Mouse (Mus musculus) heart, embryonic 15.5 days (tissue): Measurements from ENCODE around the gene Cbr2. TPM values are rescaled to one million over a fixed set of nuclear protein-coding genes. Genes with fewer than 3 reads are reported as not detected.
"Not testable (repeated sequence)": the region's sequence is repeated elsewhere in the genome, so short reads cannot be mapped to it uniquely, and the experiment has no call there.

Experiments used
- ATAC-seq: fragments of 200-750 bp; cut with Nextera tagmentation; replicated peaks from 2 replicates; pipeline ENCODE4 v1.8.0; 2017; ENCODE audit warnings: low read depth, moderate TSS enrichment; ENCODE audit not compliant: insufficient number of reproducible peaks, insufficient read depth, low FRiP score
- H3K27ac ChIP-seq: fragments of 300-500 bp; sonication (generic); 2 replicates; pipeline ENCODE4 v1.5.1; 2015; ENCODE audit warnings: mild to moderate bottlenecking, inconsistent platforms
- H3K27me3 ChIP-seq: fragments of 300-500 bp; sonication (generic); 2 replicates; pipeline ENCODE4 v1.6.1; 2015; ENCODE audit warnings: inconsistent platforms
- H3K36me3 ChIP-seq: fragments of 300-500 bp; sonication (generic); 2 replicates; pipeline ENCODE4 v1.6.1; 2015; ENCODE audit warnings: mild to moderate bottlenecking, inconsistent platforms
- H3K4me1 ChIP-seq: fragments of 300-500 bp; sonication (generic); replicated peaks from 2 replicates; pipeline ENCODE4 v1.6.1; 2015; ENCODE audit warnings: inconsistent platforms
- H3K4me2 ChIP-seq: fragments of 300-500 bp; sonication (generic); 2 replicates; pipeline ENCODE4 v1.6.1; 2015; ENCODE audit warnings: inconsistent platforms, mild to moderate bottlenecking, moderate library complexity
- H3K4me3 ChIP-seq: fragments of 300-500 bp; sonication (generic); 2 replicates; pipeline ENCODE4 v1.5.1; 2015; ENCODE audit warnings: mild to moderate bottlenecking, inconsistent platforms
- H3K9ac ChIP-seq: fragments of 300-500 bp; sonication (generic); 2 replicates; pipeline ENCODE4 v1.6.1; 2015; ENCODE audit warnings: mild to moderate bottlenecking, inconsistent platforms
- H3K9me3 ChIP-seq: fragments of 300-500 bp; sonication (generic); replicated peaks from 2 replicates; pipeline ENCODE4 v1.6.1; 2016; ENCODE audit warnings: inconsistent platforms
- WGBS: fragments of 180-500 bp; shearing (Covaris S2); methylation state at CpG from one replicate; pipeline ENCODE4 v1.1.7; 2015; ENCODE audit warnings: mixed read lengths; 5-methylcytosine and 5-hydroxymethylcytosine counted together
- polyA plus RNA-seq: library from polyadenylated mRNA; unstranded; fragments of >200 nt; fragmentation: Nextera tagmentation; extraction: Ambion mirVana; gene quantifications from 2 replicates; pipeline ENCODE4 v1.2.1, GENCODE M21; 2015

Gene Cbr2
- 11.4 and 46.0 TPM in 2 replicates for polyA plus RNA-seq

GRCm38 (mm10) chr11:120731858-120732680, at the start of gene Cbr2:
Gene Cbr2, minus strand, starts transcription at chr11:120732114.
- WGBS, result 58% methylated on average over 12 of the region's 12 CpGs
- peaks cover 6% of the 10 kb centered on the region for H3K4me1 ChIP-seq
- no peak within 1 kb of the TSS for H3K4me2 ChIP-seq
- H3K4me3 ChIP-seq, result no peak within 1 kb of the TSS
- ATAC-seq, result no peak
- H3K9me3 ChIP-seq, result no peaks in the 10 kb centered on the region
- H3K27me3 ChIP-seq, result peaks cover 20% of the 10 kb centered on the region; the same call in 1 of the 2 replicates
- H3K27ac ChIP-seq, result peak within 1 kb of the TSS; percentile 49
- no peaks in the 10 kb centered on the region for H3K36me3 ChIP-seq
- H3K9ac ChIP-seq, result no peak within 1 kb of the TSS

- Histone ChIP-seq H3K36me3 (peaks cover 12% of the 10 kb centered on the region; the same call in 1 of the 2 replicates), H3K4me1 (peaks cover 15% of the 10 kb centered on the region)
- not testable (repeated sequence) for H3K4me2 ChIP-seq, H3K4me3 ChIP-seq, H3K27ac ChIP-seq, H3K27me3 ChIP-seq, H3K9me3 ChIP-seq, H3K9ac ChIP-seq, ATAC-seq
- 92% methylated on average over 6 of the region's 6 CpGs for WGBS
Observed at GRCm38 (mm10) chr11:120781361-120781760, 49.4 kb upstream of the Cbr2 start.

- Histone ChIP-seq H3K27me3 (no peaks in the 10 kb centered on the region; the same call in 1 of the 2 replicates), H3K4me2 (no peak overlapping the region), H3K9me3 (no peaks in the 10 kb centered on the region), H3K4me3 (no peak overlapping the region), H3K27ac (no peak overlapping the region), H3K9ac (no peak overlapping the region), H3K36me3 (peaks cover 8% of the 10 kb centered on the region; the same call in 1 of the 2 replicates), H3K4me1 (peaks cover 11% of the 10 kb centered on the region)
- WGBS, result 93% methylated on average over 1 of the region's 1 CpGs
- no peak for ATAC-seq
Observed at GRCm38 (mm10) chr11:120779876-120780275, 48.0 kb upstream of the Cbr2 start.

GRCm38 (mm10) chr11:120777123-120777522, 45.2 kb upstream of the Cbr2 start:
- peaks cover 4% of the 10 kb centered on the region; the same call in 1 of the 2 replicates for H3K27me3 ChIP-seq
- WGBS, result 35% methylated on average over 6 of the region's 6 CpGs
- no peaks in the 10 kb centered on the region for H3K9me3 ChIP-seq
- no peak overlapping the region for H3K4me3 ChIP-seq
- no peak overlapping the region for H3K27ac ChIP-seq
- H3K36me3 ChIP-seq, result peaks cover 8% of the 10 kb centered on the region; the same call in 1 of the 2 replicates
- H3K4me1 ChIP-seq, result 0 out of 2 replicates have a peak, but pooled peaks cover 3% of the 10 kb centered on the region
- no peak overlapping the region for H3K4me2 ChIP-seq
- no peak for ATAC-seq
- no peak overlapping the region for H3K9ac ChIP-seq

GRCm38 (mm10) chr11:120775774-120776469, 44.0 kb upstream of the Cbr2 start:
- no peak overlapping the region for H3K9ac ChIP-seq
- WGBS, result 23% methylated on average over 15 of the region's 15 CpGs
- peak; percentile 84 for ATAC-seq
- H3K36me3 ChIP-seq, result 0 out of 2 replicates have a peak, but pooled peaks cover 4% of the 10 kb centered on the region
- no peaks in the 10 kb centered on the region for H3K9me3 ChIP-seq
- no peak overlapping the region for H3K4me3 ChIP-seq
- 0 out of 2 replicates have a peak, but pooled peaks cover 3% of the 10 kb centered on the region for H3K4me1 ChIP-seq
- H3K27me3 ChIP-seq, result peaks cover 4% of the 10 kb centered on the region; the same call in 1 of the 2 replicates
- no peak overlapping the region for H3K4me2 ChIP-seq
- H3K27ac ChIP-seq, result no peak overlapping the region

- Histone ChIP-seq H3K9ac (no peak overlapping the region), H3K4me3 (no peak overlapping the region), H3K36me3 (no peaks in the 10 kb centered on the region), H3K27ac (no peak overlapping the region), H3K27me3 (peaks cover 4% of the 10 kb centered on the region; the same call in 1 of the 2 replicates), H3K9me3 (no peaks in the 10 kb centered on the region), H3K4me1 (0 out of 2 replicates have a peak, but pooled peaks cover 3% of the 10 kb centered on the region), H3K4me2 (no peak overlapping the region)
- 82% methylated on average over 7 of the region's 7 CpGs for WGBS
- ATAC-seq, result no peak
Observed at GRCm38 (mm10) chr11:120773463-120774190, 41.7 kb upstream of the Cbr2 start.

GRCm38 (mm10) chr11:120772749-120773148, 40.8 kb upstream of the Cbr2 start:
- no peak for ATAC-seq
- Histone ChIP-seq H3K4me2 (no peak overlapping the region), H3K27ac (no peak overlapping the region), H3K36me3 (no peaks in the 10 kb centered on the region), H3K4me3 (no peak overlapping the region), H3K27me3 (peaks cover 4% of the 10 kb centered on the region; the same call in 1 of the 2 replicates), H3K4me1 (0 out of 2 replicates have a peak, but pooled peaks cover 3% of the 10 kb centered on the region), H3K9me3 (no peaks in the 10 kb centered on the region), H3K9ac (no peak overlapping the region)
- WGBS, result 76% methylated on average over 3 of the region's 3 CpGs

- Histone ChIP-seq H3K4me3 (no peak overlapping the region), H3K4me1 (no peaks in the 10 kb centered on the region), H3K36me3 (no peaks in the 10 kb centered on the region), H3K27ac (no peak overlapping the region), H3K4me2 (no peak overlapping the region), H3K27me3 (peaks cover 7% of the 10 kb centered on the region; the same call in 1 of the 2 replicates), H3K9me3 (no peaks in the 10 kb centered on the region), H3K9ac (no peak overlapping the region)
- WGBS, result 73% methylated on average over 1 of the region's 1 CpGs
- no peak for ATAC-seq
Observed at GRCm38 (mm10) chr11:120768206-120768605, 36.3 kb upstream of the Cbr2 start.

GRCm38 (mm10) chr11:120767023-120767422, 35.1 kb upstream of the Cbr2 start:
- H3K36me3 ChIP-seq, ATAC-seq, H3K9me3 ChIP-seq, H3K4me3 ChIP-seq, H3K9ac ChIP-seq, H3K4me1 ChIP-seq, H3K4me2 ChIP-seq, H3K27ac ChIP-seq: not testable (repeated sequence)
- peaks cover 12% of the 10 kb centered on the region for H3K27me3 ChIP-seq
- 64% methylated on average over 4 of the region's 7 CpGs for WGBS

GRCm38 (mm10) chr11:120763121-120763999, 31.4 kb upstream of the Cbr2 start:
- not testable (repeated sequence) for H3K36me3 ChIP-seq, H3K27ac ChIP-seq, H3K9me3 ChIP-seq, H3K9ac ChIP-seq
- peak overlapping the region; percentile 22 for H3K4me3 ChIP-seq
- 13% methylated on average over 8 of the region's 23 CpGs for WGBS
- H3K4me2 ChIP-seq, result peak overlapping the region; percentile 53
- peaks cover 17% of the 10 kb centered on the region for H3K27me3 ChIP-seq
- peak; percentile 12; the same call in 1 of the 2 replicates for ATAC-seq
- H3K4me1 ChIP-seq, result peaks cover 11% of the 10 kb centered on the region
